Mouse (Mus musculus) ES-E14 (cell line): ENCODE data around the gene Phldb2.

ENCODE experiments used
- ZC3H11A ChIP-seq: IDR thresholded peaks from 2 replicates; pipeline ENCODE4 v1.6.1; 2012; ENCODE audit warnings: low read depth, mild to moderate bottlenecking, inconsistent platforms, low read length, borderline replicate concordance
- ZNF384 ChIP-seq: IDR thresholded peaks from 2 replicates; pipeline ENCODE4 v1.6.1; 2012; ENCODE audit warnings: low read depth, low read length, inconsistent platforms

- TF ChIP-seq ZC3H11A: peak; percentile 27; the same call in 1 of the 2 replicates
- TF ChIP-seq ZNF384: no peak
These were observed 196.5 kb downstream of the Phldb2 start for GRCm38 (mm10) chr16:45756855-45757254.
